Mouse (Mus musculus) kidney, adult 2 months (tissue): ENCODE data around the gene Hoxb3.

Experiments
- CTCF ChIP-seq: fragments of 200-500 bp; conservative IDR thresholded peaks from 2 replicates; pipeline ENCODE4 v1.5.1; 2011; ENCODE audit warnings: low read depth, mild to moderate bottlenecking, control low read depth, low read length, moderate library complexity, mixed read lengths; ENCODE audit not compliant: insufficient read depth, insufficient read length
- POLR2A ChIP-seq: fragments of 200-500 bp; IDR thresholded peaks from one replicate; pipeline ENCODE4 v1.6.1; 2011; ENCODE audit warnings: low read depth, low read length, control low read depth

GRCm38 (mm10) chr11:96295092-96295835 lies 27.9 kb upstream of the Hoxb3 start:
- TF ChIP-seq POLR2A, result no peak
- TF ChIP-seq CTCF, result no peak
